Mouse (Mus musculus) adrenal gland (tissue): ENCODE data around the gene Sh3pxd2a.

Experiments used
- intact Hi-C: fragments of 180-260 bp; cut with DNase I; formaldehyde crosslinking; loops from one replicate; pipeline ENCODE4 v1.15.1; 2025

Gene Sh3pxd2a

DNA sequence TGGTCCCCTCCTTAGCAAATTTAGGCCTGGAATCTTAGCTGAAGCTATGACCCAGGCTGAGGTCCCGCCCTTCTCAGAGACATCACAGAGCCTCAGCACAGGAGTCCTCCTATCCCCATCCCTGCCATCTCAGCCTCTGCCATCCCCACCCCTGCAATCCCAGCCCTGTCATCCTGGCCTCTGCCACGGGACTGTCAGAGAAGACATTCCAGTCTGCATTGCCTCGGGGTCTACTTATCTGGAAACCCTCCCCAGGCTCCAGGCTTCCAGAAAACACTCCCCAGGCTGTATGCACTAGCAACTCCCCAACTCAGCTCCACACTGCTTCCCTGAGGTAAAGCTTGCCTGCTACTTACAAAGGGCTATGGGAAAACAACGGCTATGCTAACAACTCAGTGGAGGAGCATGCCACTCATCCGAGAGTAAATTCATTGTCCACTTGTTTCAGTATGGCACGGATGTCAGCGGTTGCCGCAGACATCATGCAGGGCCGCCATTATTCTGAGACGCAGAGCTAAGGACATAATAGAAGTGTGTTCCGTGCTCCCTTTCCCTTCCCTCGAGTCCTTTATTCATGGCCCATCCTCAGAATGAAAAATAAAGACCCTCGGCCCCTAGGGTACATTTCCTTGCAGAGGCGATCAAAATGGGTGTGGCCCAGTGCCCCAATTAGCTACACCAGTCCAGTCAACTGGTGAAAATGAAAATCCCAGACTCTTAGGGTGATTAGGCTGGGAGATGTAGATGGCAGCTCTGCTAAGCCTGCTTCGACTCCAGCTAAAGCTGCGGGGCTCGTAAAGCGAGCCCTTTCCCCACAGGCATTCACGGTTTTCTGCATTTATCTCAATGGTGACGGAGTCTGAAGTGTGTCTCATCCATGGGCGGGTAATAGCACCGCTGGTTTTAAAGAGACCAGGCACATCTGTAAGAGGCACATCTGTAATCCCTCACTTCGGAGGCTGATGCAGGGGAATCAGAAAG is 29.1 kb upstream of the Sh3pxd2a start:
- intact Hi-C loops, result no loop called here

DNA sequence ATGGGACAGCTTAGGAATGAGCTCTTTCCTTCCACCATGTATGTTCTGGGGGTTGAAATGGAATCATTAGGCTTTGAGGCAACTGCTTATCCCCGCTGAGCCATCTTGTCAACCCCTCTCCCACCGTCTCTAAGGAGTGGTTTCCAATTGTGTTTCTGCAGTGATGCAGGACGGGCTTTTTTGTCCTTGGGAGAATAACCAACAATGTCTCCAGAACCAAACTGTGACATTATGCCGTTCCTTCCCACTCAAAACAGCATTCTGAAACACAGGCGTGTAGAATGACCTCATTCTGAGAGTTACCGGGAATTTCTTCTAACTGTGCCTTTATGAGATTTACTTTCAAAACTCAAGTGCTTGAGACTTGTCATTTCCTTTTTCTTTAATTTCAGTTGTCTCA is 28.2 kb upstream of the Sh3pxd2a start:
- intact Hi-C loops, result no loop called here

- intact Hi-C loops, result no loop called here
These were observed 27.7 kb upstream of the Sh3pxd2a start for GRCm38 (mm10) chr19:47491853-47492252.

DNA sequence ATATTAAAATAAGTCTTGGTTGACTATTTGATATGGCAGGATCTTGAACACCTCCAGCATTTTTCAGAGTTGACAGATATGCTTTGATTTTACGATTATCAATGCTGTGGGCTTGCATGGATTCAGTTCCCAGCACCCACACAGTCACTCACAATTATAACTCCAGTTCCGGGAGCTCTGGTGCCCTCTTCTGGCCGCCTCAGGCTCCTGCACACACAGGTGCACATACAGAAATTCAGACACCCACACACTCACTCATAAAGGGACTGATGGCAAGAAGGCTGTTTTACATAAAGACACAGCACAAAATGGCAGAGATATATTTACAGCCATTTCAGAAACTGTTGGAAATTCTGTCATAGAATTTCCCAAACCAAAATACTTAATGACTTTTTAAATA is 25.0 kb upstream of the Sh3pxd2a start:
- intact Hi-C loops, result loop anchor here (5.0 kb wide), 1 partner anchor 132 kb away; no protein-coding TSS in a partner anchor

GRCm38 (mm10) chr19:47488250-47488649 is 24.0 kb upstream of the Sh3pxd2a start:
- intact Hi-C loops, result loop anchor here (5.0 kb wide), 1 partner anchor 131 kb away; no protein-coding TSS in a partner anchor

- intact Hi-C loops, result loop anchor here (5.0 kb wide), 1 partner anchor 130 kb away; no protein-coding TSS in a partner anchor
These were observed 23.4 kb upstream of the Sh3pxd2a start for GRCm38 (mm10) chr19:47487572-47487971.

DNA sequence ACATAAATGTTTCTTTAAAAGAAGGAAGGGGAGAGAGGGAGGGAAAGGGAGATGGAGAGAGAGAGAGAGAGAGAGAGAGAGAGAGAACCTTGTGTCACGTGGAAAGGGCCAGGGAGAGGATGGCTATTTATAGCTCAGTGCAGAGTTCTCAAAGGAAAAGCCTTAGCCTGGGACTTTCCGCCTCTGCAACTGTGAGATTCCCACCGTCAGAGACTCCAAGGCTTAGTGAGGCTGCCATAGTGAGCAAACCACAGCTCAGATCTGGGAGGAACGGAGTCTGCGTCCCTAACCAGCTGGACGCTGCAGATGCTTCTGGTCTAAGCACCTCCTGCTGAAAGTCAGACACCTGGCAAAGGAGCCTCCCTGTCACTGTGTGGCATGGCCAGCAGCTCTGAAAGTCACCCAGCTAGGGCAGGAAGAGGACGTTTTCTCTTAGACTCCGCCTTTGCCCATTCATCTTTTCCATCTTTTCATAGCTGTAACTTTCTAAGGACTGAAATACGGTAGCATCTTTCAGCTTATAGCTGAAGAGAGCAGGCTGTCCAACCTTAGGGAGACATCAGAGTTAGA is 21.9 kb upstream of the Sh3pxd2a start:
- intact Hi-C loops, result loop anchor here (5.0 kb wide), 1 partner anchor 129 kb away; no protein-coding TSS in a partner anchor

- intact Hi-C loops, result no loop called here
These were observed 19.9 kb upstream of the Sh3pxd2a start for GRCm38 (mm10) chr19:47484110-47484509.

DNA sequence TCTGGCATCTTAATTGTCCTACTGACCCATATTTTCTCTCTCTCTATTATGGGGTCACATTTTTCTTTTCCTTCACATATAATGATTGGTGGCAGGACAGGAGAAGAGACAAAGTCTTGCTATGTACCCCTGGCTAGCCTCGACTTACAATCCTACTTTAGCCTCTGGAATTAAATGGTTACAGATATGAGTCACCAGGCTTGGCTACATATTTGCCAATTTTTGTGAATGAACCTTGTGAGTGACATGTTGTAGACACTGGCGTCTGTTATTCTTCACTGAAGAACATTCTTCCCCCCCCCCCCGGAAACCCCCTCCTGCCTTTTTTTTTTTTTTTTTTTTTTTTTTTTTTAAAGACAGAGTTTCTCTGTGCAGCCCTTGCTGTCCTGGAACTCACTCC is 19.1 kb upstream of the Sh3pxd2a start:
- intact Hi-C loops, result no loop called here

DNA sequence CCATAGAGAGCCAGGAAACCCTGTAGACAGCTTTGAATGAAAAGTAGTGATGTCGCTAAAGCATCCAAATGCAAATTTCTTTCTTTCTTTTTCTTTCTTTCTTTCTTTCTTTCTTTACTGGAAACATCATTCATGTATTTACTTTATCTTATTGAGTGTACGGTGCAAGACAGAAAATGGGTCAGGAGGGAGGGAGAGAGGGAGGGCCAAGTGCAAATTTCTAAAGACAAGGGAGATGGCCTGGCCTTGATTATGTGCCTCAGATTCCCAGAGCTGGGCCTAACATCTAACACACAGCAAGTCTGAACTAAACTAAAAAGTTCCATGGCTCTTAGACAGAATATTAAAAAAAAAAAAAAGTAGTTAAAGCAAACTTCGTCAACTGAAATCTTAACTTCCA is 9.3 kb upstream of the Sh3pxd2a start:
- intact Hi-C loops, result no loop called here

DNA sequence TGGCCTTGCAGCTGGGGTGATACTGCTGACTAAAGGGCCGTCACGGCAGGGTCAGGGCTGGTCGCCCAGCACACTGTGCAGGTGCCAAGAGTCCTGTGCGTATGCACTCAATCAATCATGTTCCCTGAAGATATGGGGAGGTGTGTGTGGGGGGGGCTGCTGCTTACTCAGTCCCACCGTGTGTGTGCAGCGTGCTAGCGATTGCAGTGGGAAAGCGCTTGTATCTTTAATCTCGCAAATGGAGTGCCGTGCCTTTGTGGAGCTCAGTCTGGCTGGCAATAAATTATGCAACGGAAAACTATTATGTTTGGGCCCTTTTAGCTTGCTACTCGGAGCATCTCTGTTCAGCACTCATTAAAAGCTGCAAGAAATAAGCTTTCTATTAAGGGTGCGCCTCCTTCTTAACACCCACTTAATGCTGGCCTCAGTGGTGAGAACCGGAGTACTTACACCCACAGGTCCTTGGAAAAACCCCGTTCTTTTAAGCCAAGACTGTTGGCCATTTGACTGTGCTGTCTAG is 8.7 kb upstream of the Sh3pxd2a start:
- intact Hi-C loops, result no loop called here

GRCm38 (mm10) chr19:47471808-47472207 is 7.6 kb upstream of the Sh3pxd2a start:
- intact Hi-C loops, result no loop called here

GRCm38 (mm10) chr19:47468750-47469149 is 4.5 kb upstream of the Sh3pxd2a start:
- intact Hi-C loops, result loop anchor here (10.0 kb wide), 1 partner anchor 114 kb away; no protein-coding TSS in a partner anchor

DNA sequence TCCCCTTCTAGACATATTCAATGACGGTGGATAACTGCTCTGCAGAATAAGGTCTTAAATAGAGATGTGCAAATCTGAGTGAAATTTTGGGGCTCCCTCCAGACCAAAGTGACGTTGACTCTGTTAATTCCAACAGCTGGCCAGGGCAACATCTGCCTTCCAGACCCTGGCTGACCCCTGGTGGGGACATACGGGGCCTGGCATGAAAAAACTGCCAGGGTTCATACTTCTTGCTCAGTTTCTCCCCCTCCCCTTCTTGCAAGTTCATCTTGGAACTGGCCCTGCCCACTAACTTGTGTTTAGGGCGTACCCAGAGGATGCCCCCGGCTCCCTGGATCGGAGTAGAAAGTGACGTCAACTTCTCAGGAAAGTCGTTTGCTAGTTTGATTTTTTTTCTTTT is 2.6 kb upstream of the Sh3pxd2a start:
- intact Hi-C loops, result loop anchor here (10.0 kb wide), 1 partner anchor 112 kb away; no protein-coding TSS in a partner anchor

- intact Hi-C loops, result loop anchor here (10.0 kb wide), 1 partner anchor 111 kb away; no protein-coding TSS in a partner anchor
These were observed 1.3 kb upstream of the Sh3pxd2a start for GRCm38 (mm10) chr19:47465467-47465866.

DNA sequence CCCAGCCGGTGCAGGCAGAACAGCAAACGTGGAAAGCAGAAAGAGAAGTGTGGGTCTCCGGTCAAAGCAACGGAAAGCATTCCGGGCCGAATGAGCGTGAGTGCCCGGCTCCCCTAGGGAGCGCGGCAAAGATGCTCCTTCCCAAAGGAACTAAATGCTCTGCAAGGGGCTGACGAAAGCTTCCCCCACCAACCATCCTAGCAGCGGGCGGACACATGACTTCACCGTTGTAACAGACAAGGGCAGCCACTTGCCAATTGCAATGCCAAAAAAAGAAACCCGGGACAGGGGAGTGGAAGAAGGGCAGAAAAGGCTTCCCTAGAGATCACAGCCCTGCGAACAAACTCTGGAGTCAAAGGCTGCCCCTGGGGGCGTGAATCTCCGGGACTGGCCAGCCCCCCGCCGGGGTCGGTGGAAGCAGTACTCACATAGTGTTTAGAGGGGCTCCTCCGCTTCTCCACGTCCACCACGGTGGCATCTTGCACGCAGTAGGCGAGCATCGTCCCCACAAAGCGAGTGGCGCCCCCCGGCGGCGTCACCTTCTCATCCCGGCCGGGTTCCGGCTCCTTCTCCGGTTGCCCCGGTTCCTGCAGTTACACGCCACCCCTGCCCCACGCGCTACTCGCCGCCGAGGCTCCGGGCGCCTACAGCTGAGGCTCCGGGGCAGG is 431 bp downstream of the Sh3pxd2a start:
- intact Hi-C loops, result loop anchor here (5.0 to 10.0 kb wide), 2 partner anchors 81 to 109 kb away; no protein-coding TSS in a partner anchor

GRCm38 (mm10) chr19:47463206-47463605 is 995 bp downstream of the Sh3pxd2a start:
- intact Hi-C loops, result loop anchor here (5.0 to 10.0 kb wide), 2 partner anchors 81 to 108 kb away; no protein-coding TSS in a partner anchor

DNA sequence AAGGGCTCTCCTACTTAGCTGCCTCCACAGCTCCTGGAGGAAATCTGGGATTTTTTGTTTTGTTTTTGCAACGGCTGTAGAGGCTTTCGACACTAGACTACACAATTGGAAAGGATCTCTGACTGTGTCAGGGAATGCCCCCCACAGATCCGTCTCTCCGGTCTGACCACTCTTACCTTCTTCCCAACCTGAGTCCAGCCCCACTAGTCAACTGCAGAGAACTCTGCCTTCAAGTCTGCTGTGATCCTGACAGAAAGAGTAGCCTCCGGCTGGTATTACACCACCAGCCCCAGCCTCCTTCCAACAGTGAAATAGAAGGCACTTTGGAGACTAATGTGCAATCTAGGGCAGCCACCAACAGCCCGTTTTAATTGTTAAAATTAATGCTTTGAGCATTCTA is 1.5 kb downstream of the Sh3pxd2a start:
- intact Hi-C loops, result loop anchor here (5.0 to 10.0 kb wide), 2 partner anchors 80 to 108 kb away; no protein-coding TSS in a partner anchor

- intact Hi-C loops, result loop anchor here (5.0 to 10.0 kb wide), 2 partner anchors 80 to 107 kb away; no protein-coding TSS in a partner anchor
These were observed 2.4 kb downstream of the Sh3pxd2a start for GRCm38 (mm10) chr19:47461838-47462237.

GRCm38 (mm10) chr19:47461386-47461785 is 2.8 kb downstream of the Sh3pxd2a start:
- intact Hi-C loops, result loop anchor here (5.0 to 10.0 kb wide), 2 partner anchors 79 to 107 kb away; no protein-coding TSS in a partner anchor
